Mouse (Mus musculus) skeletal muscle tissue, postnatal 0 days (tissue): Measurements from ENCODE around the gene Jpt1. TPM values are rescaled to one million over a fixed set of nuclear protein-coding genes. Genes with fewer than 3 reads are reported as not detected.

Experiments
- microRNA-seq, 2 experiments: library from miRNA; unstranded; fragments of <30 nt; microRNA quantifications; one replicate each; pipeline ENCODE4; 2016
- polyA plus RNA-seq: library from polyadenylated mRNA; unstranded; fragments of >200 nt; fragmentation: Nextera tagmentation; extraction: Ambion mirVana; gene quantifications from 2 replicates; pipeline ENCODE4 v1.2.1, GENCODE M21; 2015

Jpt1 gene
- polyA plus RNA-seq: 563 and 597 TPM in 2 replicates

GRCm38 (mm10) chr11:115514238-115514663 lies at the start of gene Jpt1:
Jpt1 (minus strand) TSS chr11:115514387.

GRCm38 (mm10) chr11:115536038-115536681 lies 22.0 kb upstream of the Jpt1 start, which contains the start of gene Sumo2:
Sumo2 (minus strand) TSS chr11:115536276.

GRCm38 (mm10) chr11:115491356-115492083 lies 22.7 kb downstream of the Jpt1 start, which contains the start of gene Nt5c:
Nt5c (minus strand) TSS chr11:115491862.

GRCm38 (mm10) chr11:115475025-115475757 lies 39.0 kb downstream of the Jpt1 start, which contains the start of gene Armc7:
Armc7 (plus strand) TSS chr11:115475667.

GRCm38 (mm10) chr11:115462243-115462891 lies 51.8 kb downstream of the Jpt1 start, which contains the start of gene Slc16a5:
Slc16a5 (plus strand) TSS chr11:115462474.

Small RNA genes lying within 50 kb of the gene (microRNA-seq; reads per million reads assigned to microRNA genes)
- gene Mir3968: 0 to 0.10 reads per million in 2 experiments

Other genes starting within 250 kb of the Jpt1 start
- not detected in 2 replicates for gene Grin2c, start 247.1 kb downstream of the Jpt1 start, polyA plus RNA-seq
- 4.2 and 6.4 TPM in 2 replicates for gene Fdxr, start 237.3 kb downstream of the Jpt1 start, polyA plus RNA-seq
- gene Fads6, start 216.7 kb downstream of the Jpt1 start, polyA plus RNA-seq: 0.06 and 0.09 TPM in 2 replicates
- gene Otop2, start 207.2 kb downstream of the Jpt1 start, polyA plus RNA-seq: 0.18 and 0.31 TPM in 2 replicates
- not detected in 2 replicates for gene Ush1g, start 192.3 kb downstream of the Jpt1 start, polyA plus RNA-seq
- gene Otop3, start 179.7 kb downstream of the Jpt1 start, polyA plus RNA-seq: 0.24 TPM in 1 of 2 replicates, not detected in the other
- 5.1 and 5.5 TPM in 2 replicates for gene Hid1, start 146.6 kb downstream of the Jpt1 start, polyA plus RNA-seq
- 5.0 and 6.7 TPM in 2 replicates for gene Cdr2l, start 132.5 kb downstream of the Jpt1 start, polyA plus RNA-seq
- gene Mrpl58, start 110.6 kb downstream of the Jpt1 start, polyA plus RNA-seq: 125 TPM in 2 replicates
- gene Atp5h, start 94.4 kb downstream of the Jpt1 start, polyA plus RNA-seq: 1,386 and 1,505 TPM in 2 replicates
- 8.6 and 9.3 TPM in 2 replicates for gene Kctd2, start 94.3 kb downstream of the Jpt1 start, polyA plus RNA-seq
- gene Trim80, start 73.8 kb downstream of the Jpt1 start, polyA plus RNA-seq: not detected in 2 replicates
- 0.15 and 0.23 TPM in 2 replicates for gene Slc16a5, start 51.9 kb downstream of the Jpt1 start, polyA plus RNA-seq
- gene Armc7, start 38.7 kb downstream of the Jpt1 start, polyA plus RNA-seq: 2.2 and 3.2 TPM in 2 replicates
- gene Nt5c, start 22.5 kb downstream of the Jpt1 start, polyA plus RNA-seq: 27.5 and 42.0 TPM in 2 replicates
- 392 and 414 TPM in 2 replicates for gene Sumo2, start 21.9 kb upstream of the Jpt1 start, polyA plus RNA-seq
- gene Nup85, start 50.0 kb upstream of the Jpt1 start, polyA plus RNA-seq: 41.2 and 48.4 TPM in 2 replicates
- gene Mrps7, start 89.5 kb upstream of the Jpt1 start, polyA plus RNA-seq: 94.2 and 98.5 TPM in 2 replicates
- 6.8 and 9.8 TPM in 2 replicates for gene Gga3, start 89.7 kb upstream of the Jpt1 start, polyA plus RNA-seq
- 30.1 and 42.9 TPM in 2 replicates for gene Mif4gd, start 98.6 kb upstream of the Jpt1 start, polyA plus RNA-seq
- 18.5 and 27.4 TPM in 2 replicates for gene Slc25a19, start 113.9 kb upstream of the Jpt1 start, polyA plus RNA-seq
- 83.7 and 94.0 TPM in 2 replicates for gene Grb2, start 194.2 kb upstream of the Jpt1 start, polyA plus RNA-seq